In the genomic region with DNA sequence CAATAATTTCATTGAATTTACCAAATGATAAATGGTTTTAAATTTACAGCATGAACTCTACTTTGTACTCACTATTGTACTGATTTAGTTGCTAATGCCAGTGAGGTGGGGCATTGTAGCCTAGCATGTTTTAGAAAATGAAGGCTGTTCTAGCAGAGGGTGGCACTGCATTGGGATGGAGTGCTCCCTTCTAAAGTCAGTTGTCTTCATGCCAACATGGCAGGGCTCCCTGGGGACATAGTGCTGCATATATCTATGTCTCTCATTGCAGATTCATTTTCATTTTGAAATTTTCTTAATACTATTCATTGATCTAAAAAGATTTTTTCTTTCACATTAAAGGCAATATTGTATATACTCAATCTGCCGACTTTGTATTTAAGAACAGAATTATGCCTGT, we compare ENCODE assay signal across 22 mouse cellular contexts.
DNase-seq lines count a peak whose midpoint lies in the region; ATAC-seq lines count a peak whose summit lies in the region.
"Had no signal": no experiment of that assay in that cellular context is flagged by ENCODE, and none has a peak within 500 bp of the region (broad histone marks: within the 10 kb centered on the region; RNA-seq: fewer than 3 reads in every experiment).

No protein-coding gene starts in this region.

- no peaks in the 10 kb centered on the region for H3K27me3 ChIP-seq in midbrain, embryonic 14.5 days (ENCODE audit: control insufficient read depth, insufficient read depth, low read length)
- no peaks in the 10 kb centered on the region for H3K27me3 ChIP-seq in midbrain, embryonic 15.5 days (replicated peaks)
- H3K27me3 ChIP-seq: CH12.LX; embryonic facial prominence, embryonic 12.5 days; forebrain, embryonic 13.5 days; forebrain, embryonic 15.5 days had no signal

- H3K4me2 ChIP-seq in midbrain, embryonic 14.5 days (ENCODE audit: low read length), result no peak overlapping the region
- no peak overlapping the region for H3K4me2 ChIP-seq in midbrain, embryonic 15.5 days
- H3K4me2 ChIP-seq: embryonic facial prominence, embryonic 12.5 days; forebrain, embryonic 13.5 days; forebrain, embryonic 15.5 days had no signal

- no peaks in the 10 kb centered on the region for H3K9me3 ChIP-seq in midbrain, embryonic 14.5 days (ENCODE audit: control insufficient read depth, low read length)
- no peaks in the 10 kb centered on the region for H3K9me3 ChIP-seq in midbrain, embryonic 15.5 days
- H3K9me3 ChIP-seq: embryonic facial prominence, embryonic 10.5 days; embryonic facial prominence, embryonic 12.5 days; forebrain, embryonic 13.5 days; forebrain, embryonic 15.5 days had no signal

- no peak overlapping the region for H3K27ac ChIP-seq in midbrain, embryonic 14.5 days (replicated peaks; ENCODE audit: low read depth, low read length)
- H3K27ac ChIP-seq in midbrain, embryonic 15.5 days, result no peak overlapping the region
- H3K27ac ChIP-seq: embryonic facial prominence, embryonic 10.5 days; embryonic facial prominence, embryonic 12.5 days; forebrain, embryonic 13.5 days; forebrain, embryonic 15.5 days had no signal

- 93% methylated on average over 1 of the region's 1 CpGs for WGBS in midbrain, embryonic 14.5 days
- WGBS in midbrain, embryonic 15.5 days, result 97% methylated on average over 1 of the region's 1 CpGs

- peak; percentile 38 to 42 for DNase-seq in cerebellum, adult 18-20 months
- peak; percentile 54 to 68 for DNase-seq in cerebellum, postnatal 10 days
- DNase-seq in cerebellum, adult 11 months, result no peak
- DNase-seq in cerebellum, postnatal 25 days, result peak; percentile 21 to 59
- DNase-seq in cerebellum, postnatal 4 days (ENCODE audit: low spot score in 2 of 2), result no peak
- peak; percentile 17 for DNase-seq in midbrain, embryonic 14.5 days
- DNase-seq: adrenal gland, adult 8-10 months; adrenal gland, postnatal 14 days; adrenal gland, postnatal 36 days; B cell, adult 2 months; forebrain, postnatal 0 days had no signal

- no peak for ATAC-seq in cerebellum, adult (ENCODE audit: insufficient number of reproducible peaks, low FRiP score, low TSS enrichment)
- no peak for ATAC-seq in midbrain, embryonic 14.5 days (ENCODE audit: low FRiP score, low TSS enrichment)
- ATAC-seq in midbrain, embryonic 15.5 days (replicated peaks), result no peak
- ATAC-seq: activated CD4-positive, CD25-positive, alpha-beta regulatory T cell, adult 4 months; CD4-positive, CD25-positive, alpha-beta regulatory T cell, adult 4 months; forebrain, embryonic 13.5 days; forebrain, embryonic 15.5 days; forebrain, postnatal 0 days; Patski had no signal

- H3K36me3 ChIP-seq in midbrain, embryonic 14.5 days (ENCODE audit: control insufficient read depth, insufficient read depth, low read length), result no peaks in the 10 kb centered on the region
- H3K36me3 ChIP-seq in midbrain, embryonic 15.5 days (replicated peaks), result no peaks in the 10 kb centered on the region
- H3K36me3 ChIP-seq: embryonic facial prominence, embryonic 10.5 days; embryonic facial prominence, embryonic 12.5 days; forebrain, embryonic 15.5 days; G1E had no signal

- peaks cover 11% of the 10 kb centered on the region; the same call in 1 of the 2 replicates for H3K4me1 ChIP-seq in midbrain, embryonic 14.5 days (ENCODE audit: control insufficient read depth, insufficient read depth, low read length)
- peaks cover 14% of the 10 kb centered on the region for H3K4me1 ChIP-seq in midbrain, embryonic 15.5 days

- no peak overlapping the region for H3K9ac ChIP-seq in midbrain, embryonic 14.5 days (replicated peaks; ENCODE audit: low read length)
- no peak overlapping the region for H3K9ac ChIP-seq in midbrain, embryonic 15.5 days
- H3K9ac ChIP-seq: embryonic facial prominence, embryonic 12.5 days; forebrain, embryonic 13.5 days; forebrain, embryonic 15.5 days; forebrain, postnatal 0 days had no signal

- H3K4me3 ChIP-seq in midbrain, embryonic 14.5 days (replicated peaks; ENCODE audit: low read depth, low read length), result no peak overlapping the region
- H3K4me3 ChIP-seq in midbrain, embryonic 15.5 days, result no peak overlapping the region
- H3K4me3 ChIP-seq: embryonic facial prominence, embryonic 10.5 days; embryonic facial prominence, embryonic 12.5 days; forebrain, embryonic 13.5 days; forebrain, embryonic 15.5 days had no signal

Comparison
In these comparisons a context has a peak if more than half of its experiments do, and no peak if none do; other contexts are left out.
1. DNase-seq: peak in cerebellum, adult 18-20 months (2 of 2), cerebellum, postnatal 10 days (2 of 2), cerebellum, postnatal 25 days (2 of 2) and midbrain, embryonic 14.5 days (single experiment); none in cerebellum, adult 11 months (single experiment) and cerebellum, postnatal 4 days (0 of 2).